Mouse (Mus musculus): ENCODE measurements around the gene Hspa12b. TPM values are rescaled to one million over a fixed set of nuclear protein-coding genes. Genes with fewer than 3 reads are reported as not detected.

Hspa12b gene
- total and polyA plus RNA-seq, 3 experiments, result 0.56 to 2.0 (median 1.7) TPM

DNA sequence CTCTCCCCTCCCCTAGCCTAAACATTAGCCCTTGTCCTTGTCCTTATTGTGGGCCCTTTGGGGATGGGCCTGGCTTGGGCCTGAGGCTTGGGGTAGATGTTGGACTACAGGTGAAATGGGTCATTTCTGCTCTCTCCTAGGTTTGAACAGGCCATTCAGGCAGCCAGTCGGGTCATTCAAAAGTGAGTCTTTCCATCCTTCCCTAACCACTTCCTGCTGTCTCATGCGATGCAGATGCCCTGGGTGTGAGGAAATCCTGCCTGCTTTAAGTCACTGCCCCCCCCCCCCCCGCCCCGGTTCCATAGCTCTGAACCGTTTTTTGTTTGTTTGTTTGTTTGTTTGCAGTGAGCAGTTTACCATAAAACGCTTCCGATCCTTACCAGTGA, 63.9 kb downstream of the Hspa12b start:
- TF ChIP-seq MAX (IDR thresholded peaks at IDR 0.05; ENCODE audit: low read length) (0 out of 2 replicates have a peak, but pooled peaks have one; percentile 25), HCFC1 (IDR thresholded peaks at IDR 0.05; ENCODE audit: low read depth, low read length) (peak; percentile 25; the same call in 1 of the 2 replicates), ZMIZ1 (IDR thresholded peaks at IDR 0.05; ENCODE audit: low read depth, low read length) (0 out of 2 replicates have a peak, but pooled peaks have one; percentile 27), BHLHE40 (IDR thresholded peaks at IDR 0.05; ENCODE audit: low read depth, low read length) (0 out of 2 replicates have a peak, but pooled peaks have one; percentile 12), SIN3A (IDR thresholded peaks at IDR 0.05; ENCODE audit: low read length) (no peak; the same call in 1 of the 2 replicates), RCOR1 (conservative IDR thresholded peaks at IDR 0.05; ENCODE audit: low read depth, low read length) (0 out of 2 replicates have a peak, but pooled peaks have one; percentile 47), MXI1 (IDR thresholded peaks at IDR 0.05; ENCODE audit: low read depth, low read length) (0 out of 2 replicates have a peak, but pooled peaks have one; percentile 13), NELFE (IDR thresholded peaks at IDR 0.05; ENCODE audit: low read depth, low read length) (no peak), ELF1 (IDR thresholded peaks at IDR 0.05; ENCODE audit: low read depth, low read length) (0 out of 2 replicates have a peak, but pooled peaks have one; percentile 9)
- peaks cover 26 to 74% of the 10 kb centered on the region in 2 experiments for H3K4me1 ChIP-seq (ENCODE audit: control insufficient read depth in 1 of 2, insufficient read depth in 2 of 2)
- peak overlapping the region; percentile 72 for H3K27ac ChIP-seq (ENCODE audit: insufficient read depth, low read depth)
- DNase-seq (ENCODE audit: extremely low read depth), result no peak
- no peaks in the 10 kb centered on the region for H3K9me3 ChIP-seq (replicated peaks; ENCODE audit: low read length)
- H3K27me3 ChIP-seq (replicated peaks), result no peaks in the 10 kb centered on the region
- peak overlapping the region; percentile 51; the same call in 1 of the 2 replicates for H3K4me2 ChIP-seq (ENCODE audit: insufficient read depth, low read depth, poor library complexity, severe bottlenecking)
- H3K9ac ChIP-seq (ENCODE audit: insufficient read depth, low read depth), result no peak overlapping the region
- in situ Hi-C loops (cut with MboI; ENCODE audit: low pct_ligation_motif_present, low pct_unique_long_range_greater_than_20kb, low sequenced_read_pairs), result no loop called here
- no peaks in the 10 kb centered on the region for H3K79me2 ChIP-seq (replicated peaks; ENCODE audit: control insufficient read depth, extremely low read depth, insufficient read depth, poor library complexity, severe bottlenecking)
- peaks cover 23 to 45% of the 10 kb centered on the region in 2 experiments for H3K36me3 ChIP-seq (replicated peaks in 1 of 2; ENCODE audit: control insufficient read depth in 1 of 2, insufficient read depth in 1 of 2, low read length in 1 of 2)
- H3K4me3 ChIP-seq (replicated peaks in 1 of 3; ENCODE audit: low read depth in 2 of 3, low read length in 2 of 3, poor library complexity in 1 of 3), result no peak overlapping the region
- dilution Hi-C loops (cut with MboI; ENCODE audit: extremely low pct_ligation_motif_present, extremely low pct_unique_long_range_greater_than_20kb, low sequenced_read_pairs), result no loop called here

Other genes with a start within 250 kb of the Hspa12b start
- gene 4930402H24Rik, start 220.9 kb upstream of the Hspa12b start, total RNA-seq (2012; rRNA removed), result 3.3 and 4.2 TPM in 2 replicates
- 3.1 and 4.2 TPM in 2 replicates for gene 4930402H24Rik, start 220.9 kb upstream of the Hspa12b start, total RNA-seq (2014; rRNA removed)
- 2.6 and 4.8 TPM in 2 replicates for gene 4930402H24Rik, start 220.9 kb upstream of the Hspa12b start, polyA plus RNA-seq (2012; ENCODE audit: insufficient read length, low read depth)
- 4.4 and 4.5 TPM in 2 replicates for gene Atrn, start 220.8 kb upstream of the Hspa12b start, total RNA-seq (2012; rRNA removed)
- 4.0 TPM in 2 replicates for gene Atrn, start 220.8 kb upstream of the Hspa12b start, total RNA-seq (2014; rRNA removed)
- gene Atrn, start 220.8 kb upstream of the Hspa12b start, polyA plus RNA-seq (2012; ENCODE audit: insufficient read length, low read depth), result 4.9 and 5.8 TPM in 2 replicates
- not detected in 2 replicates for gene Gfra4, start 84.2 kb upstream of the Hspa12b start, total RNA-seq (2012; rRNA removed)
- not detected in 2 replicates for gene Gfra4, start 84.2 kb upstream of the Hspa12b start, total RNA-seq (2014; rRNA removed)
- not detected in 2 replicates for gene Gfra4, start 84.2 kb upstream of the Hspa12b start, polyA plus RNA-seq (2012; ENCODE audit: insufficient read length, low read depth)
- gene Adam33, start 63.5 kb upstream of the Hspa12b start, total RNA-seq (2012; rRNA removed), result 0.17 TPM in 2 replicates
- not detected in 2 replicates for gene Adam33, start 63.5 kb upstream of the Hspa12b start, total RNA-seq (2014; rRNA removed)
- gene Adam33, start 63.5 kb upstream of the Hspa12b start, polyA plus RNA-seq (2012; ENCODE audit: insufficient read length, low read depth), result 0.21 and 0.44 TPM in 2 replicates
- 0.04 TPM in 1 of 2 replicates, not detected in the other for gene Siglec1, start 40.5 kb upstream of the Hspa12b start, total RNA-seq (2012; rRNA removed)
- gene Siglec1, start 40.5 kb upstream of the Hspa12b start, total RNA-seq (2014; rRNA removed), result not detected in 2 replicates
- gene Siglec1, start 40.5 kb upstream of the Hspa12b start, polyA plus RNA-seq (2012; ENCODE audit: insufficient read length, low read depth), result 0.05 TPM in 1 of 2 replicates, not detected in the other
- gene Gm11037, start 6.2 kb downstream of the Hspa12b start, total RNA-seq (2012; rRNA removed), result not detected in 2 replicates
- gene Gm11037, start 6.2 kb downstream of the Hspa12b start, total RNA-seq (2014; rRNA removed), result not detected in 2 replicates
- not detected in 2 replicates for gene Gm11037, start 6.2 kb downstream of the Hspa12b start, polyA plus RNA-seq (2012; ENCODE audit: insufficient read length, low read depth)
- 25.3 and 36.5 TPM in 2 replicates for gene 1700037H04Rik, start 32.8 kb downstream of the Hspa12b start, total RNA-seq (2012; rRNA removed)
- 11.2 and 16.0 TPM in 2 replicates for gene 1700037H04Rik, start 32.8 kb downstream of the Hspa12b start, total RNA-seq (2014; rRNA removed)
- 40.0 and 43.0 TPM in 2 replicates for gene 1700037H04Rik, start 32.8 kb downstream of the Hspa12b start, polyA plus RNA-seq (2012; ENCODE audit: insufficient read length, low read depth)
- 24.4 and 26.8 TPM in 2 replicates for gene Cenpb, start 52.8 kb downstream of the Hspa12b start, total RNA-seq (2012; rRNA removed)
- gene Cenpb, start 52.8 kb downstream of the Hspa12b start, total RNA-seq (2014; rRNA removed), result 17.3 and 18.1 TPM in 2 replicates
- 26.1 and 26.6 TPM in 2 replicates for gene Cenpb, start 52.8 kb downstream of the Hspa12b start, polyA plus RNA-seq (2012; ENCODE audit: insufficient read length, low read depth)
- 11.6 and 14.4 TPM in 2 replicates for gene Cdc25b, start 59.7 kb downstream of the Hspa12b start, total RNA-seq (2012; rRNA removed)
- gene Cdc25b, start 59.7 kb downstream of the Hspa12b start, total RNA-seq (2014; rRNA removed), result 23.3 and 24.0 TPM in 2 replicates
- 21.3 and 22.8 TPM in 2 replicates for gene Cdc25b, start 59.7 kb downstream of the Hspa12b start, polyA plus RNA-seq (2012; ENCODE audit: insufficient read length, low read depth)
- gene Spef1, start 60.0 kb downstream of the Hspa12b start, total RNA-seq (2012; rRNA removed), result 0.97 and 1.0 TPM in 2 replicates
- gene Spef1, start 60.0 kb downstream of the Hspa12b start, total RNA-seq (2014; rRNA removed), result 0.34 and 0.45 TPM in 2 replicates
- 1.2 TPM in 2 replicates for gene Spef1, start 60.0 kb downstream of the Hspa12b start, polyA plus RNA-seq (2012; ENCODE audit: insufficient read length, low read depth)
- gene Ap5s1, start 79.8 kb downstream of the Hspa12b start, total RNA-seq (2012; rRNA removed), result 9.1 and 10.4 TPM in 2 replicates
- gene Ap5s1, start 79.8 kb downstream of the Hspa12b start, total RNA-seq (2014; rRNA removed), result 19.8 and 22.5 TPM in 2 replicates
- gene Ap5s1, start 79.8 kb downstream of the Hspa12b start, polyA plus RNA-seq (2012; ENCODE audit: insufficient read length, low read depth), result 8.1 and 9.9 TPM in 2 replicates
- gene Mavs, start 106.8 kb downstream of the Hspa12b start, total RNA-seq (2012; rRNA removed), result 25.6 and 25.9 TPM in 2 replicates
- gene Mavs, start 106.8 kb downstream of the Hspa12b start, total RNA-seq (2014; rRNA removed), result 18.5 and 18.6 TPM in 2 replicates
- 26.8 and 34.5 TPM in 2 replicates for gene Mavs, start 106.8 kb downstream of the Hspa12b start, polyA plus RNA-seq (2012; ENCODE audit: insufficient read length, low read depth)
- gene Pank2, start 135.2 kb downstream of the Hspa12b start, total RNA-seq (2012; rRNA removed), result 16.6 and 19.0 TPM in 2 replicates
- 25.6 and 28.6 TPM in 2 replicates for gene Pank2, start 135.2 kb downstream of the Hspa12b start, total RNA-seq (2014; rRNA removed)
- 34.7 and 43.2 TPM in 2 replicates for gene Pank2, start 135.2 kb downstream of the Hspa12b start, polyA plus RNA-seq (2012; ENCODE audit: insufficient read length, low read depth)
- gene Rnf24, start 225.6 kb downstream of the Hspa12b start, total RNA-seq (2012; rRNA removed), result 3.4 and 3.9 TPM in 2 replicates
- gene Rnf24, start 225.6 kb downstream of the Hspa12b start, total RNA-seq (2014; rRNA removed), result 3.5 and 3.9 TPM in 2 replicates
- 11.8 and 14.7 TPM in 2 replicates for gene Rnf24, start 225.6 kb downstream of the Hspa12b start, polyA plus RNA-seq (2012; ENCODE audit: insufficient read length, low read depth)